Mouse (Mus musculus) midbrain, embryonic 16.5 days (tissue): ENCODE measurements around the gene Pfkfb4. TPM values are rescaled to one million over a fixed set of nuclear protein-coding genes. Genes with fewer than 3 reads are reported as not detected.

Source experiments
- ATAC-seq: fragments of 200-750 bp; cut with Nextera tagmentation; 2 replicates; pipeline ENCODE4 v1.8.0; 2017; ENCODE audit warnings: moderate TSS enrichment
- H3K27ac ChIP-seq: fragments of 300-500 bp; sonication (generic); 2 replicates; pipeline ENCODE4 v1.5.1; 2014; ENCODE audit warnings: mild to moderate bottlenecking, low read length, mixed read lengths
- H3K27me3 ChIP-seq: fragments of 300-500 bp; sonication (generic); 2 replicates; pipeline ENCODE4 v1.6.1; 2014; ENCODE audit warnings: low read depth, low read length, mixed read lengths; ENCODE audit not compliant: control insufficient read depth, insufficient read depth
- H3K36me3 ChIP-seq: fragments of 300-500 bp; sonication (generic); 2 replicates; pipeline ENCODE4 v1.6.1; 2014; ENCODE audit warnings: mild to moderate bottlenecking, low read length, moderate library complexity, mixed read lengths; ENCODE audit not compliant: control insufficient read depth, insufficient read depth
- H3K4me1 ChIP-seq: fragments of 300-500 bp; sonication (generic); 2 replicates; pipeline ENCODE4 v1.6.1; 2014; ENCODE audit warnings: mild to moderate bottlenecking, low read length, mixed read lengths; ENCODE audit not compliant: control insufficient read depth, insufficient read depth
- H3K4me2 ChIP-seq: fragments of 300-500 bp; sonication (generic); 2 replicates; pipeline ENCODE4 v1.6.1; 2014; ENCODE audit warnings: mild to moderate bottlenecking, low read length, mixed read lengths
- H3K4me3 ChIP-seq: fragments of 300-500 bp; sonication (generic); 2 replicates; pipeline ENCODE4 v1.5.1; 2014; ENCODE audit warnings: low read depth, mild to moderate bottlenecking, low read length, moderate library complexity, mixed read lengths
- H3K9ac ChIP-seq: fragments of 300-500 bp; sonication (generic); 2 replicates; pipeline ENCODE4 v1.6.1; 2014; ENCODE audit warnings: low read depth, low read length, mixed read lengths
- H3K9me3 ChIP-seq: fragments of 300-500 bp; sonication (generic); replicated peaks from 2 replicates; pipeline ENCODE4 v1.6.1; 2014; ENCODE audit warnings: mild to moderate bottlenecking, low read length, mixed read lengths; ENCODE audit not compliant: control insufficient read depth, poor library complexity, severe bottlenecking
- WGBS: fragments of 180-500 bp; shearing (Covaris S2); extraction: QIAGEN DNeasy Blood & Tissue Kit; methylation state at CpG from one replicate; pipeline ENCODE4 v1.1.7; 2014; 5-methylcytosine and 5-hydroxymethylcytosine counted together
- polyA plus RNA-seq: library from polyadenylated mRNA; unstranded; fragments of >200 nt; fragmentation: Nextera tagmentation; extraction: Ambion mirVana; gene quantifications from 2 replicates; pipeline ENCODE4 v1.2.1, GENCODE M21; 2015

The Pfkfb4 gene
- 31.5 and 31.9 TPM in 2 replicates for polyA plus RNA-seq

DNA sequence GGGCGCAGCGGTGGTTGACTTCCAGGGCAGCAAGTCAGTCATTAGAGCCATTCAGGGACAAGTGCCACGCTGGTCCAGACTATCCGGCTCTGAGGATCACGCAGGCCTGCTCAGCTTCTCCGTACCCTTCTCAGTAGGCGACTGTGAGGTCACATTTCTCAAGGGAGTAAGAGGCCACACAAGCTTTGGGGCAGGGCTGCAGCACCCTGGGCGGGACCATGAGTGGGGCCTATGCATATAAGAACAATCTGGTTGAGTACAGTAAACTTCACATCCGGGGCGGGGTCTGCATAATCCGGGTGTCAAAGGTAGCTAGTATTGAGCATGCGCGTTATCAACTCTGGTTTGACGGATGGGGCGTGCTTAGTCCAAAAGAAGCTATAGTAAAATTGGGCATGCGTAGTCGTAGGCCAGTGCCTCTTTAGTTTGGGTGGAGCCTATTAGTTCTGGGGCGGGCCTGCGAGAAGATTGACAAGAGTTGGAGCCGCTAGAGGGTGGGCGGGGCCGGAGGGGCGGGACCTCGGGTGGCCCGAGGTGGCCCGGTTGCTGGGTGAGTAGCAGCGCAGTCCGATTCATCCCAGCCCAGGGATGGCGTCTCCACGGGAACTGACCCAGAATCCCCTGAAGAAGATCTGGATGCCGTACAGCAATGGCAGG, at the start of gene Pfkfb4:
Gene Pfkfb4 (plus strand): TSS at position 351 of the 657 bp plus-strand sequence.
- peak within 1 kb of the TSS; percentile 77 for H3K27ac ChIP-seq
- no peaks in the 10 kb centered on the region for H3K36me3 ChIP-seq
- peaks cover 16% of the 10 kb centered on the region for H3K4me1 ChIP-seq
- H3K27me3 ChIP-seq = no peaks in the 10 kb centered on the region
- H3K4me2 ChIP-seq = peak within 1 kb of the TSS; percentile 62
- H3K9me3 ChIP-seq = no peaks in the 10 kb centered on the region
- WGBS = 1% methylated on average over 31 of the region's 31 CpGs
- peak; percentile 96 for ATAC-seq
- H3K9ac ChIP-seq = peak within 1 kb of the TSS; percentile 86
- peak within 1 kb of the TSS; percentile 77 for H3K4me3 ChIP-seq

GRCm38 (mm10) chr9:108945111-108945510, 46.5 kb upstream of the Pfkfb4 start:
- Histone ChIP-seq H3K36me3 (peaks cover 72% of the 10 kb centered on the region), H3K4me2 (no peak overlapping the region), H3K27ac (no peak overlapping the region), H3K4me1 (no peaks in the 10 kb centered on the region), H3K9me3 (no peaks in the 10 kb centered on the region), H3K9ac (no peak overlapping the region), H3K4me3 (no peak overlapping the region), H3K27me3 (no peaks in the 10 kb centered on the region)
- 89% methylated on average over 9 of the region's 9 CpGs for WGBS
- no peak for ATAC-seq

DNA sequence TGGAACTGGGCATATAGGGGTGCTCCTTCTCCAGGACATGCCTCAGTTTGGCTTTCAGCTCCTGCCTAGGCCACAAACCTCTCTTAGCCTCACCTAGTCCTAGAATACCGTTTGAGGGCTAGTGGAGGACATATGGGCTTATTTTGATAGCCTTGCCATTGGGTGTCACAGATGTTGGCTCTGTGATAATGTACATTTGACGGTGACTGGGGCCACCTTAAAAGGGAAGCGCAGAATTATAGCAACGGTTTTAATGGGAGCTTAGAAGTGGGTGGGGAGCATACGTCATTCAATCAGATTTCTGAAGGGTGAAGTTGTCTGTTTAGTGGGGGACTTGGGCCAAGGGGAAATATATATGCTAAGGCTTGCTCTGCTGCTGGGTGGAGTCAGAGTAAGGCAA, 46.0 kb upstream of the Pfkfb4 start:
- H3K36me3 ChIP-seq = peaks cover 73% of the 10 kb centered on the region
- WGBS = 91% methylated on average over 5 of the region's 5 CpGs
- no peak for ATAC-seq
- no peaks in the 10 kb centered on the region for H3K27me3 ChIP-seq
- no peak overlapping the region for H3K4me3 ChIP-seq
- H3K4me2 ChIP-seq = no peak overlapping the region
- H3K9me3 ChIP-seq = no peaks in the 10 kb centered on the region
- H3K9ac ChIP-seq = no peak overlapping the region
- H3K4me1 ChIP-seq = no peaks in the 10 kb centered on the region
- H3K27ac ChIP-seq = no peak overlapping the region

GRCm38 (mm10) chr9:108949231-108949966, 42.2 kb upstream of the Pfkfb4 start:
- H3K9ac ChIP-seq = no peak overlapping the region
- H3K4me1 ChIP-seq = no peaks in the 10 kb centered on the region
- H3K27ac ChIP-seq = no peak overlapping the region
- peaks cover 19% of the 10 kb centered on the region for H3K27me3 ChIP-seq
- no peak overlapping the region for H3K4me3 ChIP-seq
- 91% methylated on average over 13 of the region's 13 CpGs for WGBS
- peaks cover 54% of the 10 kb centered on the region for H3K36me3 ChIP-seq
- no peak overlapping the region for H3K4me2 ChIP-seq
- ATAC-seq = no peak
- no peaks in the 10 kb centered on the region for H3K9me3 ChIP-seq

DNA sequence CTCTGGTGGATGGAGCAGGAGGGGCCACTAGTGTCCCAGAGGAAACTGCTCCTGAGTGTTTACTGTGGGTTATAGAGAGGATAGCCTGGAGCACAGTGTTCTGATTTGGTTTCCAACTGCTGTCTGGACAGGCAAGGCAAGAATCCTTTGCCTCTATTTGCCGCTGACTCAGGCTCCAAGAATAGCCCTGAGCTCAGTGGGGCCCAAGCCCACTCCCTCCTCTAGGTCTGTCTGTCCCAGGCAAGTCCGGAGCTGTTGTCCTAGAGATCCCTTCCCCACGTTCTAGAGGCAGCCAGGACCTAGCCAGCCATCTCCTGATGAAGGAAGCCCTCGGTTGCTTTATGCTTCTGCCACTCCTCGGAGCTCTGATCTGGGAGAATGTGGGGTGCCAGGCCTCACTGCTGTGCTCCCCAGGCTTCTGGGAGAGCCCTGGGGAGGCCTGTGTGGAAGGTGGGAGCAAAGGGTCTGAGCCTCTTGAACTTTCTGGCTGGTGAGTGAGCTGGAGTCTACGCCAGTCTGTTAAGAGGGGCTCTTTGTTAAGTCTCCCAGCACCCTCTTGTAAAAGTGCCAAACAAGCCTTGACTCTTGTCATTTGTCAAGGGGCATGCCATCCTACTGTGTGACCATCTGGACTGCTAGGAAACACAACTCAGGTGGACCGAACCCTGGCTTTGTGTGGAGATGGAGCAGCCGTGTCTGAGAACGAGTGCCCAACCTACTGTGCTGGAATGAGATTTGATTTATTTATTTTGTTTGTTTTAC, 41.4 kb upstream of the Pfkfb4 start:
- Histone ChIP-seq H3K27ac (no peak overlapping the region), H3K4me2 (no peak overlapping the region), H3K9me3 (no peaks in the 10 kb centered on the region), H3K4me1 (no peaks in the 10 kb centered on the region), H3K36me3 (peaks cover 47% of the 10 kb centered on the region), H3K9ac (no peak overlapping the region), H3K27me3 (peaks cover 19% of the 10 kb centered on the region), H3K4me3 (no peak overlapping the region)
- WGBS = 90% methylated on average over 9 of the region's 9 CpGs
- no peak for ATAC-seq

DNA sequence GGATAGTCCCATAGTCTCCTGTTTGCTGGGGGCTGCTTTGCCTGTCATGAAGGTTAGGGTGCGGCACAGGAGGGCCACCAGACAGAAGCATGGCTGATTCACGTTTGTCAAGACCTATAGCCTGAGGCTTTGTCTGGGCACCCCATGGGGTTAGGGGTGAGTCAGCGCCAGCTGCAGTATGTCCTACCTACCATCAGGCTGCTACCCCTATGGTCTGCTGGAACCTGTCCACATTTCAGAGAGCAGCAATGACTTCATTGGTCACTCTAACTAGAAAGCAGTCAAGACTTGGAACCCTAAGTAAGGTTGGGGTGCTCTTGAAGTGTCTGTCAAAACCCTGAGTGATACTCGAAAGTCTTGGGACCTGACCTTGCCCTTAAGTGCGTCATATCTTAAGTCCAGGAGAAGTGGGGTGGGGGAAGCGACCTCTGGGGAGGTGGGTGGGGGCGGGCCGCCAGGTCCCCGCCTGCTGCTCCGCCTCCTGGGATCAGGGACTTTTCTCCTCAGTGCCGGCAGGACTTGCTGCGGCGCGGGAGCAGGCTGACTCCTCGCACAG, 38.4 kb upstream of the Pfkfb4 start, which contains the start of gene Col7a1:
Gene Col7a1 (plus strand): TSS at position 506 of the 556 bp plus-strand sequence.
- Histone ChIP-seq H3K4me3 (no peak within 1 kb of the TSS), H3K9me3 (no peaks in the 10 kb centered on the region), H3K9ac (peak within 1 kb of the TSS; percentile 41; the same call in 1 of the 2 replicates), H3K27me3 (peaks cover 19% of the 10 kb centered on the region), H3K4me2 (no peak within 1 kb of the TSS), H3K4me1 (no peaks in the 10 kb centered on the region), H3K27ac (no peak within 1 kb of the TSS), H3K36me3 (peaks cover 23% of the 10 kb centered on the region)
- no peak for ATAC-seq
- WGBS = 10% methylated on average over 15 of the region's 15 CpGs

DNA sequence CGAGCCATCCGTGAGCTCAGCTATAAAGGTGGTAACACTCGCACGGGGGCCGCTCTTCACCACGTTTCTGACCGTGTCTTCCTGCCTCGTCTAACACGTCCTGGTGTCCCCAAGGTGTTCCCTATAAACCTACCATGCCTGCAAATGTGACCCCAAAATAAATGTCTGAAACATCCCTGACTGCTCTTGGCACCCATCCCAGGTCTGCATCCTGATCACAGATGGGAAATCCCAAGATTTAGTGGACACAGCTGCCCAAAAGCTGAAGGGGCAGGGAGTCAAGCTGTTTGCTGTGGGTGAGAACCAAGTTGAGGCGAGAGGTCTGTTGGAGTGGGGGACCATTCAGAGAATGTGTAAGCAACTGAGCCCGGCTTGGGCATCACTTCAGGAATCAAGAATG, 36.3 kb upstream of the Pfkfb4 start:
- ATAC-seq = no peak
- H3K36me3 ChIP-seq = peaks cover 3% of the 10 kb centered on the region
- WGBS = 81% methylated on average over 11 of the region's 11 CpGs

GRCm38 (mm10) chr9:108955846-108956245, 35.7 kb upstream of the Pfkfb4 start:
- H3K27ac ChIP-seq = no peak overlapping the region
- no peaks in the 10 kb centered on the region; the same call in 1 of the 2 replicates for H3K36me3 ChIP-seq
- no peak overlapping the region for H3K4me3 ChIP-seq
- no peaks in the 10 kb centered on the region for H3K9me3 ChIP-seq
- WGBS = 89% methylated on average over 11 of the region's 11 CpGs
- peaks cover 19% of the 10 kb centered on the region for H3K27me3 ChIP-seq
- no peak overlapping the region for H3K9ac ChIP-seq
- H3K4me1 ChIP-seq = no peaks in the 10 kb centered on the region
- H3K4me2 ChIP-seq = no peak overlapping the region
- no peak for ATAC-seq

More for the DNA sequence above, 36.3 kb upstream of the Pfkfb4 start:
- H3K27ac ChIP-seq = no peak overlapping the region
- H3K4me3 ChIP-seq = no peak overlapping the region
- H3K4me1 ChIP-seq = no peaks in the 10 kb centered on the region
- no peak overlapping the region for H3K4me2 ChIP-seq
- H3K9ac ChIP-seq = no peak overlapping the region
- peaks cover 19% of the 10 kb centered on the region for H3K27me3 ChIP-seq
- no peaks in the 10 kb centered on the region for H3K9me3 ChIP-seq
